Comparison of ENCODE assay signal across 8 mouse cellular contexts in the genomic region with DNA sequence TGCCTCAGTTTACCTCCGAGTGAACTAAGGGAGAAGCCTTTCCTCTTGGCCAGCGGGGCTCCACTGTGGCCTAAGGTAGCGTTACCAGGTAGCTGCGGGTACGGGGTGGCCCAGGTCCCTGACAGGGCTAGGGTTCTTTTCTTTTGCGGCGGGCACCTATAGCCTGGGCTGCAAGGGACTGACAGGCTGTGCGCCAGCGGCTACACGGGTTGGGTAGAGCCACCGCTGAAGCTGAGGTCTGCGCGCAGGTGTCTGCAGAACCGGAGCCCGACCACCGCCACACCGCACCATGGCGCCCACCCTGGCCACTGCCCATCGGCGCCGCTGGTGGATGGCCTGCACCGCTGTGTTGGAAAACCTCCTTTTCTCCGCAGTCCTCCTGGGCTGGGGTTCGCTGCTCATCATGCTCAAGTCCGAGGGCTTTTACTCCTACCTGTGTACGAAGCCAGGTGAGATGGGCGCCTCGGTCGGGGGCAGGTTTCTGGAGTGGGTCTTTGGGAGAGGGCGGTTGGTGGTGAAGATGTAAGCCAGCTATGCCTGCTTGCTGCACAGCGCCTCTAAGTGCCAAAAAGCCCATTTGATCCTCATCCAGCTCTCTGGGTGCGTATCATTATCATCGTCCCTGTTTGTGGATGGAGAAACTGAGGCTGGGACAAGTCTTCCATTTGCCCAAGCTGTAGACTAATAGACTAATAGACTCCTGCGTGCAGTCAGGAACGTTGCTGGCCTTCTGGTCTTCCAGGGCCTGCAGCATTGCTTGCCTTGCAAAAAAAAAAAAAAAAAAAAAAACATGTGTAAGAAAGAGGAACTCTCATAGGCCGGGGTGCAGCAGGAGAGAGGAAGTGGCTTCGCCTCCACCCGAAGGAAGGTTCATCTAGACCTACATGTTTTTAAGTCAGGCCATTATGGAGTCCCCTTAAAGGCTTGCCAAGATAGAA. TPM values are rescaled to one million over a fixed set of nuclear protein-coding genes. Genes with fewer than 3 reads are reported as not detected.
DNase-seq lines count a peak whose midpoint lies in the region; ATAC-seq and TF ChIP-seq lines count a peak whose summit lies in the region.

No protein-coding gene starts in this region.

- H3K9me3 ChIP-seq in heart, embryonic 12.5 days (replicated peaks): no peaks in the 10 kb centered on the region
- no peaks in the 10 kb centered on the region for H3K9me3 ChIP-seq in MEL (replicated peaks; ENCODE audit: insufficient read depth, low read length)
- no peaks in the 10 kb centered on the region for H3K9me3 ChIP-seq in embryonic facial prominence, embryonic 14.5 days (ENCODE audit: control insufficient read depth, low read length)
- H3K9me3 ChIP-seq in intestine, embryonic 16.5 days (ENCODE audit: control insufficient read depth, low read length): no peaks in the 10 kb centered on the region

- WGBS in heart, embryonic 12.5 days: 14% methylated on average over 38 of the region's 38 CpGs
- WGBS in embryonic facial prominence, embryonic 14.5 days: 18% methylated on average over 26 of the region's 38 CpGs
- WGBS in intestine, embryonic 16.5 days: 15% methylated on average over 38 of the region's 38 CpGs
- WGBS in macrophage (ENCODE audit: missing documents): under 1% methylated on average over 38 of the region's 38 CpGs

- TF ChIP-seq CTCF in MEL (IDR thresholded peaks at IDR 0.05 in 2 of 3, conservative IDR thresholded peaks at IDR 0.05 in 1 of 3; ENCODE audit: control insufficient read depth in 1 of 3, insufficient read depth in 1 of 3, low read depth in 2 of 3, low read length in 3 of 3, poor library complexity in 1 of 3, severe bottlenecking in 1 of 3): no peak

- H3K4me2 ChIP-seq in heart, embryonic 12.5 days: peak overlapping the region; percentile 97
- H3K4me2 ChIP-seq in embryonic facial prominence, embryonic 14.5 days (ENCODE audit: low read depth, low read length): peak overlapping the region; percentile 90
- peak overlapping the region; percentile 82 for H3K4me2 ChIP-seq in intestine, embryonic 16.5 days (ENCODE audit: low read depth, low read length)

- ATAC-seq in heart, embryonic 12.5 days (ENCODE audit: insufficient number of reproducible peaks, low FRiP score): no peak
- no peak for ATAC-seq in embryonic facial prominence, embryonic 14.5 days (ENCODE audit: low read depth)
- peak; percentile 14; the same call in 1 of the 2 replicates for ATAC-seq in intestine, embryonic 16.5 days

- no peaks in the 10 kb centered on the region for H3K36me3 ChIP-seq in heart, embryonic 12.5 days
- H3K36me3 ChIP-seq in MEL (ENCODE audit: control insufficient read depth in 1 of 2, insufficient read depth in 2 of 2, low read length in 2 of 2) (peaks cover 0 to 27% of the 10 kb centered on the region in 2 experiments; a peak in 2 of 4 replicates), macrophage (ENCODE audit: inconsistent target) (peaks cover 13% of the 10 kb centered on the region; the same call in 1 of the 2 replicates)
- no peaks in the 10 kb centered on the region for H3K36me3 ChIP-seq in embryonic facial prominence, embryonic 14.5 days (ENCODE audit: control insufficient read depth, insufficient read depth, low read length)
- H3K36me3 ChIP-seq in intestine, embryonic 16.5 days (ENCODE audit: control insufficient read depth, insufficient read depth, low read length): no peaks in the 10 kb centered on the region

- H3K9ac ChIP-seq in heart, embryonic 12.5 days: peak overlapping the region; percentile 77
- peak overlapping the region; percentile 73 for H3K9ac ChIP-seq in MEL (ENCODE audit: control insufficient read depth, low read depth, low read length, poor library complexity, severe bottlenecking)
- peak overlapping the region; percentile 73 for H3K9ac ChIP-seq in embryonic facial prominence, embryonic 14.5 days (ENCODE audit: low read depth, low read length)
- peak overlapping the region; percentile 83 for H3K9ac ChIP-seq in intestine, embryonic 16.5 days (ENCODE audit: low read depth, low read length)

- H3K27ac ChIP-seq in heart, embryonic 12.5 days (ENCODE audit: poor library complexity, severe bottlenecking): no peak overlapping the region
- H3K27ac ChIP-seq in MEL (ENCODE audit: control insufficient read depth, low read depth, low read length): peak overlapping the region; percentile 89
- peak overlapping the region; percentile 82 for H3K27ac ChIP-seq in embryonic facial prominence, embryonic 14.5 days (replicated peaks; ENCODE audit: low read depth, low read length)
- peak overlapping the region; percentile 35 for H3K27ac ChIP-seq in intestine, embryonic 16.5 days (ENCODE audit: low read length)
- H3K27ac ChIP-seq in macrophage: peak overlapping the region; percentile 99

- TF ChIP-seq POLR2A in MEL (IDR thresholded peaks at IDR 0.05; ENCODE audit: control insufficient read depth in 1 of 2, insufficient read depth in 1 of 2, low read depth in 1 of 2, low read length in 2 of 2, poor library complexity in 1 of 2): peak; percentile 38 to 77; a peak in 2 of 4 replicates

- DNase-seq in heart, adult 8-10 months (ENCODE audit: low spot score): no peak
- peak; percentile 97 for DNase-seq in MEL (ENCODE audit: low read depth, low spot score)
- no peak for DNase-seq in embryonic facial prominence, embryonic 14.5 days (ENCODE audit: low spot score)
- DNase-seq in spleen, postnatal 36 days (ENCODE audit: low spot score in 2 of 2): peak; percentile 79 to 85
- no peak for DNase-seq in urinary bladder, postnatal 25 days (ENCODE audit: low spot score)

- peak in 1 of 2 experiments; percentile 8; a peak in 1 of 4 replicates for TF ChIP-seq EP300 in MEL (IDR thresholded peaks at IDR 0.05; ENCODE audit: low read depth in 1 of 2, low read length in 2 of 2)

- H3K4me1 ChIP-seq in heart, embryonic 12.5 days (replicated peaks): peaks cover 34% of the 10 kb centered on the region
- peaks cover 5 to 36% of the 10 kb centered on the region in 2 experiments for H3K4me1 ChIP-seq in MEL (ENCODE audit: control insufficient read depth in 1 of 2, insufficient read depth in 2 of 2, low read length in 2 of 2)
- peaks cover 8% of the 10 kb centered on the region; the same call in 1 of the 2 replicates for H3K4me1 ChIP-seq in embryonic facial prominence, embryonic 14.5 days (ENCODE audit: control insufficient read depth, insufficient read depth, low read length)
- H3K4me1 ChIP-seq in intestine, embryonic 16.5 days (ENCODE audit: control insufficient read depth, insufficient read depth, low read length): peaks cover 19% of the 10 kb centered on the region

- peaks cover 15% of the 10 kb centered on the region; the same call in 1 of the 2 replicates for H3K27me3 ChIP-seq in heart, embryonic 12.5 days (replicated peaks)
- no peaks in the 10 kb centered on the region for H3K27me3 ChIP-seq in MEL (ENCODE audit: control insufficient read depth in 1 of 2, insufficient read depth in 2 of 2, low read length in 2 of 2)
- no peaks in the 10 kb centered on the region for H3K27me3 ChIP-seq in embryonic facial prominence, embryonic 14.5 days (replicated peaks; ENCODE audit: control insufficient read depth, insufficient read depth, low read length)
- no peaks in the 10 kb centered on the region for H3K27me3 ChIP-seq in intestine, embryonic 16.5 days (replicated peaks; ENCODE audit: control insufficient read depth, insufficient read depth, low read length)

- peak overlapping the region; percentile 69 for H3K4me3 ChIP-seq in heart, embryonic 12.5 days
- peak overlapping the region; percentile 72 to 73 for H3K4me3 ChIP-seq in MEL (ENCODE audit: control insufficient read depth in 1 of 2, insufficient read depth in 1 of 2, low read depth in 2 of 2, low read length in 2 of 2)
- peak overlapping the region; percentile 71 for H3K4me3 ChIP-seq in embryonic facial prominence, embryonic 14.5 days (ENCODE audit: low read depth, low read length)
- peak overlapping the region; percentile 72 for H3K4me3 ChIP-seq in intestine, embryonic 16.5 days (ENCODE audit: low read length)
- H3K4me3 ChIP-seq in macrophage (ENCODE audit: inconsistent target): peak overlapping the region; percentile 91

- H3K79me2 ChIP-seq in MEL (ENCODE audit: control insufficient read depth, insufficient read depth, low read length, poor library complexity): peaks cover 10% of the 10 kb centered on the region
- peaks cover 94% of the 10 kb centered on the region for H3K79me2 ChIP-seq in macrophage (ENCODE audit: inconsistent target)

- TF ChIP-seq RAD21 in MEL (IDR thresholded peaks at IDR 0.05; ENCODE audit: low read depth, low read length): no peak

RNA-seq across cellular contexts. Expression of gene Slc43a2, which starts 1.1 kb away (rescaled TPM):
- polyA plus RNA-seq in heart, embryonic 12.5 days (2016; fragmentation: Nextera tagmentation; extraction: Ambion mirVana): 4.1 and 4.3 TPM in 2 replicates
- 10 to 100 TPM; 13.2 to 22.8 (median 20.1) TPM for total RNA-seq in heart, adult 8-10 months (2022)
- total RNA-seq in MEL (2012; rRNA removed): 4.9 and 5.9 TPM in 2 replicates
- polyA plus RNA-seq in MEL (2012; ENCODE audit: insufficient read depth in 1 of 2, insufficient read length in 2 of 2, low read depth in 1 of 2, low replicate concordance in 2 of 2, missing spikeins in 1 of 2) (1 to 10 TPM in 1 of 2 experiments, not detected in 1; 8.4 TPM), macrophage (2018) (250 to 450 TPM (median 359 TPM) in 3 replicates)
- 4.3 and 5.3 TPM in 2 replicates for polyA plus RNA-seq in embryonic facial prominence, embryonic 14.5 days (2014; fragmentation: Nextera tagmentation; extraction: Ambion mirVana)
- 22.0 and 27.7 TPM in 2 replicates for polyA plus RNA-seq in intestine, embryonic 16.5 days (2015; fragmentation: Nextera tagmentation; extraction: Ambion mirVana)
- total RNA-seq in macrophage (2018; cell fraction: chromatin; rRNA removed): 1,000 to 10,000 TPM in 1 of 26 experiments, 100 to 1,000 TPM in 23, 10 to 100 TPM in 2; 27.0 to 1,006 (median 669) TPM
- total RNA-seq in macrophage (2018; cell fraction: cytosol; rRNA removed): 100 to 1,000 TPM; 216 to 691 (median 376) TPM
- 1,000 to 10,000 TPM in 2 of 26 experiments, 100 to 1,000 TPM in 24; 102 to 1,167 (median 672) TPM for total RNA-seq in macrophage (2018; cell fraction: nucleus; rRNA removed)

RNA-seq across cellular contexts. Expression of gene Scarf1, which starts 19.3 kb away (rescaled TPM):
- polyA plus RNA-seq in heart, embryonic 12.5 days (2016; fragmentation: Nextera tagmentation; extraction: Ambion mirVana): 12.3 and 13.8 TPM in 2 replicates
- total RNA-seq in heart, adult 8-10 months (2022): 1 to 10 TPM; 6.3 to 8.5 (median 7.4) TPM
- 0.10 and 0.15 TPM in 2 replicates for total RNA-seq in MEL (2012; rRNA removed)
- under 1 TPM in 1 of 2 experiments, not detected in 1; 0.28 TPM for polyA plus RNA-seq in MEL (2012; ENCODE audit: insufficient read depth in 1 of 2, insufficient read length in 2 of 2, low read depth in 1 of 2, low replicate concordance in 2 of 2, missing spikeins in 1 of 2)
- 6.9 and 7.2 TPM in 2 replicates for polyA plus RNA-seq in embryonic facial prominence, embryonic 14.5 days (2014; fragmentation: Nextera tagmentation; extraction: Ambion mirVana)
- 5.6 and 6.0 TPM in 2 replicates for polyA plus RNA-seq in intestine, embryonic 16.5 days (2015; fragmentation: Nextera tagmentation; extraction: Ambion mirVana)
- total RNA-seq in macrophage (2018; cell fraction: chromatin; rRNA removed): 10 to 100 TPM; 12.1 to 48.5 (median 29.0) TPM
- 10 to 100 TPM in 24 of 26 experiments, 1 to 10 TPM in 2; 8.5 to 34.5 (median 14.6) TPM for total RNA-seq in macrophage (2018; cell fraction: cytosol; rRNA removed)
- total RNA-seq in macrophage (2018; cell fraction: nucleus; rRNA removed): 10 to 100 TPM; 17.7 to 87.3 (median 37.1) TPM
- 8.6 to 19.0 TPM (median 16.2 TPM) in 3 replicates for polyA plus RNA-seq in macrophage (2018)

RNA-seq across cellular contexts. Expression of gene Rilp, which starts 22.7 kb away (rescaled TPM):
- polyA plus RNA-seq in heart, embryonic 12.5 days (2016; fragmentation: Nextera tagmentation; extraction: Ambion mirVana): 1.4 and 2.3 TPM in 2 replicates
- 10 to 100 TPM; 47.8 to 61.5 (median 56.2) TPM for total RNA-seq in heart, adult 8-10 months (2022)
- 0.16 and 0.19 TPM in 2 replicates for total RNA-seq in MEL (2012; rRNA removed)
- under 1 TPM in 1 of 2 experiments, not detected in 1; 0.65 TPM for polyA plus RNA-seq in MEL (2012; ENCODE audit: insufficient read depth in 1 of 2, insufficient read length in 2 of 2, low read depth in 1 of 2, low replicate concordance in 2 of 2, missing spikeins in 1 of 2)
- polyA plus RNA-seq in embryonic facial prominence, embryonic 14.5 days (2014; fragmentation: Nextera tagmentation; extraction: Ambion mirVana): 0.59 and 0.70 TPM in 2 replicates
- polyA plus RNA-seq in intestine, embryonic 16.5 days (2015; fragmentation: Nextera tagmentation; extraction: Ambion mirVana): 2.4 and 2.7 TPM in 2 replicates
- total RNA-seq in macrophage (2018; cell fraction: chromatin; rRNA removed): 10 to 100 TPM in 15 of 26 experiments, 1 to 10 TPM in 11; 3.7 to 22.4 (median 10.8) TPM
- total RNA-seq in macrophage (2018; cell fraction: cytosol; rRNA removed): 1 to 10 TPM; 4.2 to 7.6 (median 6.1) TPM
- total RNA-seq in macrophage (2018; cell fraction: nucleus; rRNA removed): 10 to 100 TPM in 9 of 26 experiments, 1 to 10 TPM in 17; 3.4 to 18.3 (median 7.3) TPM
- polyA plus RNA-seq in macrophage (2018): 6.6 to 7.4 TPM (median 7.1 TPM) in 3 replicates

RNA-seq across cellular contexts. Expression of gene Prpf8, which starts 46.0 kb away (rescaled TPM):
- 41.3 and 42.7 TPM in 2 replicates for polyA plus RNA-seq in heart, embryonic 12.5 days (2016; fragmentation: Nextera tagmentation; extraction: Ambion mirVana)
- total RNA-seq in heart, adult 8-10 months (2022): 10 to 100 TPM; 92.4 to 99.5 (median 94.6) TPM
- 214 and 234 TPM in 2 replicates for total RNA-seq in MEL (2012; rRNA removed)
- polyA plus RNA-seq in MEL (2012; ENCODE audit: insufficient read depth in 1 of 2, insufficient read length in 2 of 2, low read depth in 1 of 2, low replicate concordance in 2 of 2, missing spikeins in 1 of 2) (100 to 1,000 TPM; 276 to 644 TPM), macrophage (2018) (72.5 to 92.1 TPM (median 86.0 TPM) in 3 replicates)
- 76.6 and 83.5 TPM in 2 replicates for polyA plus RNA-seq in embryonic facial prominence, embryonic 14.5 days (2014; fragmentation: Nextera tagmentation; extraction: Ambion mirVana)
- polyA plus RNA-seq in intestine, embryonic 16.5 days (2015; fragmentation: Nextera tagmentation; extraction: Ambion mirVana): 34.8 and 36.3 TPM in 2 replicates
- total RNA-seq in macrophage (2018; cell fraction: chromatin; rRNA removed): 10 to 100 TPM; 28.3 to 79.8 (median 59.2) TPM
- 10 to 100 TPM; 46.5 to 98.0 (median 75.5) TPM for total RNA-seq in macrophage (2018; cell fraction: cytosol; rRNA removed)
- 100 to 1,000 TPM in 4 of 26 experiments, 10 to 100 TPM in 22; 41.5 to 126 (median 76.1) TPM for total RNA-seq in macrophage (2018; cell fraction: nucleus; rRNA removed)

RNA-seq across cellular contexts. Expression of gene Pitpna, which starts 55.3 kb away (rescaled TPM):
- polyA plus RNA-seq in heart, embryonic 12.5 days (2016; fragmentation: Nextera tagmentation; extraction: Ambion mirVana): 75.3 and 80.1 TPM in 2 replicates
- total RNA-seq in heart, adult 8-10 months (2022): 100 to 1,000 TPM in 3 of 4 experiments, 10 to 100 TPM in 1; 89.5 to 110 (median 105) TPM
- 67.8 and 73.1 TPM in 2 replicates for total RNA-seq in MEL (2012; rRNA removed)
- polyA plus RNA-seq in MEL (2012; ENCODE audit: insufficient read depth in 1 of 2, insufficient read length in 2 of 2, low read depth in 1 of 2, low replicate concordance in 2 of 2, missing spikeins in 1 of 2): 100 to 1,000 TPM; 194 to 709 TPM
- polyA plus RNA-seq in embryonic facial prominence, embryonic 14.5 days (2014; fragmentation: Nextera tagmentation; extraction: Ambion mirVana): 81.7 and 86.3 TPM in 2 replicates
- polyA plus RNA-seq in intestine, embryonic 16.5 days (2015; fragmentation: Nextera tagmentation; extraction: Ambion mirVana): 84.2 and 98.1 TPM in 2 replicates
- total RNA-seq in macrophage (2018; cell fraction: chromatin; rRNA removed): 100 to 1,000 TPM in 25 of 26 experiments, 10 to 100 TPM in 1; 81.1 to 352 (median 282) TPM
- total RNA-seq in macrophage (2018; cell fraction: cytosol; rRNA removed): 100 to 1,000 TPM; 242 to 357 (median 310) TPM
- total RNA-seq in macrophage (2018; cell fraction: nucleus; rRNA removed): 100 to 1,000 TPM in 25 of 26 experiments, 10 to 100 TPM in 1; 98.7 to 332 (median 234) TPM
- polyA plus RNA-seq in macrophage (2018): 282 to 582 TPM (median 340 TPM) in 3 replicates

Comparison
In these comparisons a context has a peak if more than half of its experiments do, and no peak if none do; other contexts are left out.
1. DNase-seq: peak in MEL (single experiment) and spleen, postnatal 36 days (2 of 2); none in heart, adult 8-10 months (single experiment), embryonic facial prominence, embryonic 14.5 days (single experiment) and urinary bladder, postnatal 25 days (single experiment).
2. Peak in every context shown above with its lines, with median percentiles within 50 percentile points of each other: H3K4me2 ChIP-seq, H3K4me3 ChIP-seq and H3K9ac ChIP-seq.